Mouse (Mus musculus): ENCODE results near the gene Gpld1. TPM values are rescaled to one million over a fixed set of nuclear protein-coding genes. Genes with fewer than 3 reads are reported as not detected.

Gene Gpld1
- 0.04 TPM in 1 of 2 replicates, not detected in the other for polyA plus RNA-seq (2012; ENCODE audit: low replicate concordance)

GRCm38 (mm10) chr13:24942512-24943282 lies at the start of gene Gpld1:
Gpld1 (plus strand) TSS chr13:24943152.

DNA sequence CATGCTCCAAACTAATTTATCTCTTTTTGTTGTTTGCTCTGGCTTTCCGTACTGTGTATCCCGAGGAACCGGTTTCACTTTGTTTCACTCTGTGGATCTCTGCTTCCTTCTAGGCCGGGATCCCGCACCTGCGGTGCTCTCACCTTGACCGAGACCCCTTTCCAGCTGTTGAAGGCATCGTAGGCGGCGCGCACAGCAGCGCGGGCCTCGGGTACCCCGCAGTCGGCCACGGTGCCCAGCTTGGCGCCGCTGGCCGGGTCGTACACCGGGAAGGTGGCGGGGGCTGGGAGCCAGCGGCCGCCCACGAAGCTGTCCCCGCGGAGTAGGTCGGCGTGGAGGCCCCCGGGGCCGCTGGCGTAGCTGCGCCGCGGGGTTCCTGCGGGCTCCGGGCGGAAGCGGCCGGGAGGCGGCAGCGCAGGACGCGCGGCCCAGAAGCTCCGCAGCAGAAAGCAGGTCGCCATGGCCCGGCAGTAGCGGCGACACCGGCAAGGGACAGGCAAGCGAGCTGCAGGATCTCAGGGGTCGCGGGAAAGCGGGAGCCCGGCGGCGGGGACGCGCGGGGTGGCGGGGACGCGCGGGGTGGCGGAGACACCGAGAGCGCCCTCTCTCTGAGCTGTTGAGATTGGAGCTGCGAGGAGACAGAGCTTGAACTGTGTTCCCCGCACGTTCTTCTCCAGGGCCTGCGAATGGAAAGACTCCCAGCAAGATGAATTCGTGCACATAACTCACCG lies 5.7 kb upstream of the Gpld1 start, which contains the start of gene Aldh5a1:
TSS of gene Aldh5a1 (minus strand) at position 554 of the 731 bp plus-strand sequence.

GRCm38 (mm10) chr13:25019793-25020539 lies 77.0 kb downstream of the Gpld1 start, which contains the start of gene Mrs2:
Mrs2 (minus strand) TSS chr13:25020379.

Other genes starting within 250 kb of the Gpld1 start
- gene Armh2, start 201.9 kb upstream of the Gpld1 start, polyA plus RNA-seq (2012; ENCODE audit: low replicate concordance): not detected in 2 replicates
- gene Gmnn, start 181.2 kb upstream of the Gpld1 start, polyA plus RNA-seq (2012; ENCODE audit: low replicate concordance): 0.56 and 3.2 TPM in 2 replicates
- 74.8 and 195 TPM in 2 replicates for gene BC005537, start 141.5 kb upstream of the Gpld1 start, polyA plus RNA-seq (2012; ENCODE audit: low replicate concordance)
- 23.5 and 41.8 TPM in 2 replicates for gene Acot13, start 111.6 kb upstream of the Gpld1 start, polyA plus RNA-seq (2012; ENCODE audit: low replicate concordance)
- 20.4 and 29.7 TPM in 2 replicates for gene Tdp2, start 111.5 kb upstream of the Gpld1 start, polyA plus RNA-seq (2012; ENCODE audit: low replicate concordance)
- gene D130043K22Rik, start 98.0 kb upstream of the Gpld1 start, polyA plus RNA-seq (2012; ENCODE audit: low replicate concordance): 0.02 TPM in 1 of 2 replicates, not detected in the other
- gene Aldh5a1, start 5.5 kb upstream of the Gpld1 start, polyA plus RNA-seq (2012; ENCODE audit: low replicate concordance): 0.37 and 0.79 TPM in 2 replicates
- 6.7 and 6.9 TPM in 2 replicates for gene Mrs2, start 77.2 kb downstream of the Gpld1 start, polyA plus RNA-seq (2012; ENCODE audit: low replicate concordance)
- not detected in 2 replicates for gene Dcdc2a, start 112.9 kb downstream of the Gpld1 start, polyA plus RNA-seq (2012; ENCODE audit: low replicate concordance)

Data from hematopoietic multipotent progenitor cell, adult 10-12 weeks (in vitro differentiated cells).